Mouse (Mus musculus) gastrocnemius, adult 2 months (tissue): ENCODE measurements at regions not wholly inside any gene's neighbourhood (a gene's known extent, or its start where the extent isn't known, plus 50 kb on each side); places are given as distances from the start of the nearest gene placed in this dataset.

Experiments
- DNase-seq: peaks from one replicate; pipeline ENCODE4 v3.0.0; 2022
- H3K27ac ChIP-seq: fragments of 200-600 bp; 2 replicates; pipeline ENCODE4 v1.8.1; 2022; ENCODE audit warnings: mild to moderate bottlenecking
- H3K4me3 ChIP-seq: fragments of 200-600 bp; 2 replicates; pipeline ENCODE4 v1.8.1; 2022; ENCODE audit warnings: mild to moderate bottlenecking, moderate library complexity
- CTCF ChIP-seq: fragments of 200-600 bp; IDR thresholded peaks from 2 replicates; pipeline ENCODE4 v1.8.1; 2022; ENCODE audit warnings: antibody characterized with exemption, mild to moderate bottlenecking, moderate library complexity
- intact Hi-C: fragments of 180-260 bp; cut with DNase I; formaldehyde crosslinking; loops from one replicate; pipeline ENCODE4 v1.15.1; 2025

GRCm38 (mm10) chr13:54883748-54884708 is 65.2 kb upstream of the Unc5a start:
- no peak overlapping the region for H3K27ac ChIP-seq

GRCm38 (mm10) chr13:54884709-54885460 is 64.3 kb upstream of the Unc5a start:
- intact Hi-C loops, result no loop called here
- DNase-seq, result no peak
- H3K4me3 ChIP-seq, result no peak overlapping the region
- H3K27ac ChIP-seq, result no peak overlapping the region
- no peak for TF ChIP-seq CTCF

More at GRCm38 (mm10) chr13:54883748-54884708, 65.2 kb upstream of the Unc5a start:
- intact Hi-C loops, result no loop called here
- DNase-seq, result no peak
- no peak overlapping the region for H3K4me3 ChIP-seq
- no peak for TF ChIP-seq CTCF

GRCm38 (mm10) chr13:54887366-54887921 is 61.8 kb upstream of the Unc5a start:
- intact Hi-C loops, result no loop called here
- Histone ChIP-seq H3K27ac (no peak overlapping the region), H3K4me3 (no peak overlapping the region)
- no peak for DNase-seq
- no peak for TF ChIP-seq CTCF

GRCm38 (mm10) chr13:54888021-54888420 is 61.2 kb upstream of the Unc5a start:
- H3K4me3 ChIP-seq, result no peak overlapping the region
- no peak overlapping the region for H3K27ac ChIP-seq
- intact Hi-C loops, result no loop called here
- DNase-seq, result no peak
- TF ChIP-seq CTCF, result no peak

GRCm38 (mm10) chr13:54889684-54890399 is 59.4 kb upstream of the Unc5a start:
- DNase-seq, result no peak
- peak; percentile 23; the same call in 1 of the 2 replicates for TF ChIP-seq CTCF
- H3K4me3 ChIP-seq, result no peak overlapping the region
- intact Hi-C loops, result no loop called here
- H3K27ac ChIP-seq, result no peak overlapping the region

GRCm38 (mm10) chr13:54892572-54892971 is 56.6 kb upstream of the Unc5a start:
- TF ChIP-seq CTCF, result no peak
- intact Hi-C loops, result no loop called here

GRCm38 (mm10) chr13:54893651-54894050 is 55.6 kb upstream of the Unc5a start:
- no peak for TF ChIP-seq CTCF
- Histone ChIP-seq H3K4me3 (no peak overlapping the region), H3K27ac (no peak overlapping the region)
- DNase-seq, result no peak
- intact Hi-C loops, result no loop called here

More at GRCm38 (mm10) chr13:54892572-54892971, 56.6 kb upstream of the Unc5a start:
- Histone ChIP-seq H3K27ac (no peak overlapping the region), H3K4me3 (no peak overlapping the region)
- no peak for DNase-seq

GRCm38 (mm10) chr13:54895981-54896380 is 53.2 kb upstream of the Unc5a start:
- intact Hi-C loops, result no loop called here
- no peak for DNase-seq
- no peak overlapping the region for H3K4me3 ChIP-seq
- no peak for TF ChIP-seq CTCF
- H3K27ac ChIP-seq, result no peak overlapping the region
